Mouse (Mus musculus) cerebellum, adult 2 months (tissue): ENCODE data around the gene Fgfr2. TPM values are rescaled to one million over a fixed set of nuclear protein-coding genes. Genes with fewer than 3 reads are reported as not detected.

Experiments
- DNase-seq, 2 experiments: peaks; one replicate each; pipeline ENCODE4 v3.0.0; 2021
- H3K27ac ChIP-seq: fragments of 200-500 bp; 2 replicates; pipeline ENCODE4 v1.5.1; 2012; ENCODE audit warnings: low read length, control low read depth, inconsistent platforms; ENCODE audit not compliant: insufficient read depth
- H3K27me3 ChIP-seq: fragments of 200-500 bp; 2 replicates; pipeline ENCODE4 v1.6.1; 2012; ENCODE audit warnings: inconsistent platforms, mild to moderate bottlenecking, low read length, moderate library complexity; ENCODE audit not compliant: control insufficient read depth, insufficient read depth
- H3K4me1 ChIP-seq: fragments of 200-500 bp; 2 replicates; pipeline ENCODE4 v1.6.1; 2011; ENCODE audit warnings: low read length; ENCODE audit not compliant: control insufficient read depth, insufficient read depth
- H3K4me3 ChIP-seq: fragments of 200-500 bp; replicated peaks from 2 replicates; pipeline ENCODE3; 2011; ENCODE audit warnings: mild to moderate bottlenecking, low read depth, low read length, control low read depth; ENCODE audit not compliant: insufficient read depth
- CTCF ChIP-seq: fragments of 200-500 bp; IDR thresholded peaks from 2 replicates; pipeline ENCODE4 v1.5.1; 2011; ENCODE audit warnings: low read depth, mild to moderate bottlenecking, control low read depth, low read length, moderate library complexity, borderline replicate concordance; ENCODE audit not compliant: insufficient read depth
- POLR2A ChIP-seq: fragments of 200-500 bp; IDR thresholded peaks from 2 replicates; pipeline ENCODE4 v1.6.1; 2011; ENCODE audit warnings: low read length, control low read depth, borderline replicate concordance; ENCODE audit not compliant: insufficient read depth
- WGBS: fragments of 180-500 bp; shearing (Covaris S2); methylation state at CpG from one replicate; pipeline ENCODE4 v1.1.7; 2018; 5-methylcytosine and 5-hydroxymethylcytosine counted together
- polyA plus RNA-seq: library from polyadenylated mRNA; depleted of rRNA; stranded (reverse); fragments of >200 nt; gene quantifications from 2 replicates; pipeline ENCODE4 v1.2.3, GENCODE M21; 2012

Fgfr2 gene
- polyA plus RNA-seq, 1 experiment: 95.3 TPM

DNA sequence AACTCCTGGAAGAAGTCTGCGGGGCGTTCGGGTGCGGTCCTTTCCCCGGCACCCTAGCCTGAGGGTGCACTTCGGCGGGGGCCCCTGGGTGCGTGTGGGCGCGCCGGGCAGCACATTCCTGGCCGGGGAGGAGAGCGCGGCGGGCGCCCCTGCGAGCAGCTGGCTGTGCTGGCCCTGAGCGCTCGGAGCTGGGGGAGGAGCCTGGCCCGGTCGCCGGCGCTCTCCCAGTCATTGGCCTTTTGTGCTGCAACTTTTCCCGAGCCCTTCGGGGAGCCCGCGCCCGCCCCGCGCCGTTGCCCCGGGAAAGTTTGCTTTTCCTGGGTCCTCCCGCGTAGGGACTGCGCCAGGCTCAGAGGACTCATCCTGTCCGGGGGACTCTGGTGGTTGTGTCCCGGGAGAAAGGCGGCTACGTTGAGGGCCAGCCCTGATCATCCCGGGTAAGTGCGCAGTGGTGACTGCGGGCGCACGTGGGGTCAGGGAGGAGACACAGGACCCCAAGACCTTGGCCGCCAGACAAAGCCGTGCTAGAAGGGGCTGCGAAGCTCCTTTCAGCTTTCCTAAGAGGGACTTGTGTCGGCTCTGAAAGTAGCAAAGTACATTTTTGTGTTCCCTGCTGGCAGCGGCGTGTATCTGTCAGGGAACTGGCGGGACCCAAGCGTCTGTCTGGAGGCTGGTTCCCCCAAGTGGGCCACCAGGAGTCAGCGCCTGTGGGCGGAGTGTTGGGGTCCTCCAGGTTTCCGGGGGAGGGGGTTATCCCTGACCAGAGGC is 2477.0 kb downstream of the Fgfr2 start:
- H3K27ac ChIP-seq: peak overlapping the region; percentile 3; the same call in 1 of the 2 replicates
- peak overlapping the region; percentile 43 for H3K4me3 ChIP-seq
- TF ChIP-seq POLR2A (no peak), CTCF (no peak)
- DNase-seq: peak; percentile 23 to 36
- under 1% methylated on average over 53 of the region's 55 CpGs for WGBS
- no peaks in the 10 kb centered on the region for H3K27me3 ChIP-seq
- H3K4me1 ChIP-seq: no peaks in the 10 kb centered on the region

DNA sequence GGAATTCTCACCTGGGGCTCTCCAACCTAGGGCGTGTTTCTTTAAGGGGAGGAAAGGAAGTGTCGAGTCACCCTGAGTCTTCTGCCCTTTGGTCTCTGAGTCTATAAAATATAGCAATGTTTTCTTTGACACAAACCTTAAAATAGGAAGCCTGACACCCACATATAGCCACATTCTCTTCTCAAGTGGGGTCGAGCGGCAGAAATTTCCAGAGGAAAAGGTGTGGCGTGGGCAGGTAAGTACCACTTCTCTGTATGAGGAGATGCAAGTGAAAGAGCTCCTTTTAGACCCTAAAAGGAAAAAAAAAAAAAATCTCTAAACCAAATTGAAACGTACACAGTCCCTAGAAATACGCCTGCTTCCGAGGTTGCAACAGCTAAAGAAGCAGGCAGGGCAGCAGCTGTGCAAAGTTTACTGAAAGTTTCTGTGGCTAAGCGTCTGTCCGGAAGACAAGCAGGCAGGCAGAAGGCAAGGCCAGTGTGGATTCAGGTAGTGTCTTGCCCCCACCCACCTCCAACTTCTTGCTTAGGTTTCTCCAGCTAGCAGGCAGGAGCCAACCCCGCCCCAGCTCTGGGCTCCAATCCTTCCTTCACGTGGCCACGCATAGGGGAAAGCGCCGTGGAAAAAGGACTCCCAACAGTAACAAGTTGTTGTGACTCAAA is 2477.7 kb downstream of the Fgfr2 start:
- H3K27me3 ChIP-seq: no peaks in the 10 kb centered on the region
- WGBS: 36% methylated on average over 15 of the region's 15 CpGs
- H3K4me3 ChIP-seq: no peak overlapping the region
- no peaks in the 10 kb centered on the region for H3K4me1 ChIP-seq
- TF ChIP-seq CTCF: no peak
- no peak for DNase-seq
- H3K27ac ChIP-seq: no peak overlapping the region

DNA sequence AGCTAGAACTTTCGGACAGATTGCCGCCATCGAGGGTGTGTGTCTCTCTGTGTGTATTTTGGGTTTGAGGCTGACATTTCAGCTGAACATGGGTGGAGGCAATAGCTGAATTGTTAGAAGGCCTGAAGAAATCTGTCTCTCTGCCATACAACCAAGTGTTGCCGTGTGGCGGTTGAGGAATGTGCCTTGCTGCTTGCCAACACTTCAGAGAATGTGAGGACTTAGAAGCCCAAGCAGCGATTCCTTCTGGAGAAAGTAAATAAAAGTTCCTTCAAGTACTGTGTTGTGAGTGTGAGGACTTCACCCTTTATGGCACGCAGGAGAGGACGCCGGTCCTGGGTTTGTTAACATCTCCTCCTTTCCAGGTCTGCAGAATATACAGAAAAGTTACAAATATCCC is 2482.5 kb downstream of the Fgfr2 start:
- Histone ChIP-seq H3K4me3 (no peak overlapping the region), H3K27me3 (no peaks in the 10 kb centered on the region), H3K27ac (no peak overlapping the region), H3K4me1 (peaks cover 5% of the 10 kb centered on the region)
- DNase-seq: no peak
- TF ChIP-seq CTCF: no peak
- TF ChIP-seq POLR2A: no peak
- 80% methylated on average over 9 of the region's 9 CpGs for WGBS

DNA sequence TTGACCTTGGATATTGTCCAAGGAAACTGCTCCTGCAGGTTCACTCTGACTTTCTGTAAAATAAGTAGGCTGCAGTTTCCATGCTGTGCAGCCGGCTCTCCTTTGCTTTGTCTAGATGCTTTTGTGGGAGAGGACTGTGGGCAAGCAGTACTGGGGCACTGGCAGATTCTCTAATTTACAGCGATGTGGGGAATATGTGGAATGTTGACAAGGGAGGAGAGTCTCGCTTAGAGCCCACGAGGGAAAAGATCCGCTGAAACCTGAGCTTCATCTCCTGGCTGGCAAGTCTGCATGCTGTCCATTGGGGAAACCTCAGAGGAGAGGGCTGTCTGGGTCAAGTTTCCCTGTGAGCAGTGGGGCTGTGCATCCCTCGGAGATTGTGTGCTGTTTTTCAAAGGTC is 2485.3 kb downstream of the Fgfr2 start:
- no peak overlapping the region for H3K4me3 ChIP-seq
- H3K4me1 ChIP-seq: peaks cover 5% of the 10 kb centered on the region
- no peaks in the 10 kb centered on the region for H3K27me3 ChIP-seq
- H3K27ac ChIP-seq: no peak overlapping the region
- DNase-seq: no peak
- WGBS: 69% methylated on average over 6 of the region's 6 CpGs
- no peak for TF ChIP-seq POLR2A
- TF ChIP-seq CTCF: no peak

DNA sequence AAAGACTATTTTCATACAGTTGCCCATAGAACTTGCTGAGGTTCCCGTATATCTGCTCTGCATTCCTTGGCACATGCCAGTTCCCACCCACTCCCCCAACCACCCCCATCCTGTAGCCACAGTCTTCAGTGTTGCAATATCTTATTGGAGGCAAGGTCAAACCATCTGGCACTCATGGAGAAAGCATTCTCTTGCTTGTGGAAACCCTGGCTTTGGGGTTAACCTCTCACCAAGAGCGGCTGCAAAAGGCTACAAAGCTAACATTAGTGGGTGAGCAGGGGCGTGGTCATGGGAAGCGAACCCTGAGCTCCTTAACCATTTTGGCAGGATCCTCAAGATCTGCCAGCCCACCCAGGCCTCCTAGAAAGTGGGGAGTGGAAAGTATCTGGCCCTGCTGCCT is 2486.2 kb downstream of the Fgfr2 start:
- H3K27ac ChIP-seq: no peak overlapping the region
- no peak for DNase-seq
- TF ChIP-seq CTCF (no peak), POLR2A (no peak)
- 66% methylated on average over 4 of the region's 4 CpGs for WGBS
- H3K4me1 ChIP-seq: peaks cover 5% of the 10 kb centered on the region
- H3K27me3 ChIP-seq: no peaks in the 10 kb centered on the region
- no peak overlapping the region for H3K4me3 ChIP-seq

DNA sequence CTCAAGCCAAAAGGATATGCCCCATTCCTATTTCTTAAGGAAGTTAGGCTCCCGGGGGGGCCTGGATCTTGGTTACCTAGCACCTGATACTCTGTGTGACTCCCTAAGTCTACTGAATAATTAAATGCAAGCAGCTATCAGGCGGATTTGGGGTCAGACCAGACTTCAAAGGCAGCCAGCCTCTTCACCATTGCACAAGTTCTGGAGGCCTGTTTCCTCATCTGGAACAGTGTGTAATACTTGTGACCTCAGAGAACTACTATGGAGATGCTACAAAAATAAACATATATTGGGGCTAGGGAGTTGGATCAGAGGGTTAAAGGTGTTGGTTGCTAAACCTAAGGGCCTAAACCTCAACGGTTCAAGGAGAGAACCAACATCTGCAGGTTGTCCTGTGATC is 2486.9 kb downstream of the Fgfr2 start:
- no peak for DNase-seq
- Histone ChIP-seq H3K4me3 (no peak overlapping the region), H3K27me3 (no peaks in the 10 kb centered on the region), H3K4me1 (peaks cover 5% of the 10 kb centered on the region), H3K27ac (no peak overlapping the region)
- 87% methylated on average over 3 of the region's 3 CpGs for WGBS
- TF ChIP-seq POLR2A (no peak), CTCF (no peak)

DNA sequence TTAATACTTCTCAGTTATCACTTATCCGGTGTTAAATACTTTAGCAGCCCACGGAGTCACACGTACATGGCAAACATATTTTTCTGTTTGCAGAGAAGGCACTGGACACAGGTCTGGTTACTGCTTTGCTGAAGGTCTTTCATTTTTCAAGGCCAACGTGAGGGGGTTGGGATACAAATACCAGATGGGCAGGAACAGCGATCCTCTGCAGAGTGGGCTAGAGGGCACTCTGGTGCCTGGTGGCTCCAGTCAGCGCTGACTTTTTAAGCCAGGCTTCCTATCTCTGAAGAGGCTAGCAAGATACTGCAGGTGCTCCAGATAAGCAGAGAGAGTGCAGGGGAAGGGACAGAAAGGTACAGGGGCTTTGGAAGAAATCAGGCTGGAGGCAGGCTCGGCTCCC is 2487.9 kb downstream of the Fgfr2 start:
- Histone ChIP-seq H3K27ac (no peak overlapping the region), H3K4me1 (peaks cover 5% of the 10 kb centered on the region), H3K27me3 (no peaks in the 10 kb centered on the region), H3K4me3 (no peak overlapping the region)
- 69% methylated on average over 7 of the region's 7 CpGs for WGBS
- no peak for DNase-seq
- TF ChIP-seq POLR2A: no peak
- TF ChIP-seq CTCF: no peak
